Mouse (Mus musculus): ENCODE results near the gene Olfr96.

Olfr96 gene

GRCm38 (mm10) chr17:37270702-37271092 is 50.8 kb downstream of the Olfr96 start:
- no peak for DNase-seq (ENCODE audit: low spot score)

- no peak for DNase-seq (ENCODE audit: low spot score)
Measured at GRCm38 (mm10) chr17:37275626-37276248, 55.8 kb downstream of the Olfr96 start.

All from ovary, postnatal 14 days (tissue).